In the genomic region with DNA sequence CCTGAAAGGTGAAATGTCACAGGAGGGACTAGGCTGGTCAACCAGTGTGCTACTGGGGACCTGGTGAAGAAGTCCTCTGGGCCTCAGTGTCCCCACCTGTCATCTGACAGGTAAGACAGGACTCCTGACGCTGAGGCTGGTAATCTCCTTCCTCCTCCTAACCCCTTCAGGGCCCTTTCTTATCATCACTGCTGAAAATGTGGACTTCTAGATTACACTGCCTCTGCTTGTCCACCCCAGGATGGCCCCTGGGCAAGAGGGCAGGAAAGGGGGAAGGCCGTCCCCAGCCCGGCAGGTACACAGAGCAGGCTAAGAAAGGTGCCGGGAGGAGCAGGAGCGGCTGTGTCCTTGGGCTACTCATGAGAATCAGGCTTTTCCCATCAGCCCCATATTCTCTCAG, we compare ENCODE assay signal across 23 mouse cellular contexts. TPM values are rescaled to one million over a fixed set of nuclear protein-coding genes. Genes with fewer than 3 reads are reported as not detected.
DNase-seq lines count a peak whose midpoint lies in the region; ATAC-seq lines count a peak whose summit lies in the region.
"Had no signal": no experiment of that assay in that cellular context is flagged by ENCODE, and none has a peak within 500 bp of the region (broad histone marks: within the 10 kb centered on the region; RNA-seq: fewer than 3 reads in every experiment).

No protein-coding gene starts in this region.

- DNase-seq in heart, postnatal 25 days (ENCODE audit: low spot score) = no peak
- no peak for DNase-seq in embryonic facial prominence, embryonic 10.5 days (ENCODE audit: low spot score)
- DNase-seq in adrenal gland, adult (ENCODE audit: inconsistent age in 2 of 2, low spot score in 1 of 2) = no peak
- DNase-seq: B cell, adult 2 months; cerebellum, adult 9-10 months; forebrain, postnatal 0 days; gastrocnemius, postnatal 36 days; lung, embryonic 14.5 days; lung, postnatal 4 days had no signal

- H3K4me2 ChIP-seq in heart, embryonic 13.5 days = no peak overlapping the region
- H3K4me2 ChIP-seq in intestine, embryonic 16.5 days (ENCODE audit: low read depth, low read length) = no peak overlapping the region
- H3K4me2 ChIP-seq in liver, embryonic 15.5 days = peak overlapping the region; percentile 57
- H3K4me2 ChIP-seq: hindbrain, embryonic 12.5 days; kidney, embryonic 15.5 days; limb, embryonic 12.5 days; lung, embryonic 14.5 days; neural tube, embryonic 13.5 days had no signal

- H3K9me3 ChIP-seq in heart, embryonic 13.5 days = no peaks in the 10 kb centered on the region
- H3K9me3 ChIP-seq in embryonic facial prominence, embryonic 10.5 days = no peaks in the 10 kb centered on the region
- H3K9me3 ChIP-seq in intestine, embryonic 16.5 days (ENCODE audit: control insufficient read depth, low read length) = no peaks in the 10 kb centered on the region
- no peaks in the 10 kb centered on the region for H3K9me3 ChIP-seq in liver, embryonic 15.5 days (replicated peaks)
- H3K9me3 ChIP-seq: hindbrain, embryonic 12.5 days; kidney, embryonic 15.5 days; limb, embryonic 12.5 days; neural tube, embryonic 13.5 days had no signal

- intact Hi-C loops in heart, postnatal 25 days (cut with DNase I) = no loop called here

- no peak overlapping the region for H3K9ac ChIP-seq in heart, embryonic 13.5 days
- no peak overlapping the region for H3K9ac ChIP-seq in intestine, embryonic 16.5 days (ENCODE audit: low read depth, low read length)
- peak overlapping the region; percentile 51 for H3K9ac ChIP-seq in liver, embryonic 15.5 days
- H3K9ac ChIP-seq: forebrain, postnatal 0 days; hindbrain, embryonic 12.5 days; kidney, embryonic 15.5 days; limb, embryonic 12.5 days; lung, embryonic 14.5 days; neural tube, embryonic 13.5 days had no signal

- WGBS in heart, embryonic 13.5 days = 67% methylated on average over 5 of the region's 5 CpGs
- 86% methylated on average over 5 of the region's 5 CpGs for WGBS in embryonic facial prominence, embryonic 10.5 days
- WGBS in intestine, embryonic 16.5 days = 66% methylated on average over 5 of the region's 5 CpGs
- 37% methylated on average over 5 of the region's 5 CpGs for WGBS in liver, embryonic 15.5 days (ENCODE audit: insufficient replicate concordance)

- no peaks in the 10 kb centered on the region for H3K36me3 ChIP-seq in heart, embryonic 13.5 days
- H3K36me3 ChIP-seq in embryonic facial prominence, embryonic 10.5 days (replicated peaks) = no peaks in the 10 kb centered on the region
- H3K36me3 ChIP-seq in intestine, embryonic 16.5 days (ENCODE audit: control insufficient read depth, insufficient read depth, low read length) = no peaks in the 10 kb centered on the region
- no peaks in the 10 kb centered on the region for H3K36me3 ChIP-seq in liver, embryonic 15.5 days (replicated peaks)
- H3K36me3 ChIP-seq: hindbrain, embryonic 12.5 days; kidney, embryonic 15.5 days; limb, embryonic 12.5 days; neural tube, embryonic 13.5 days had no signal

- ATAC-seq in heart, embryonic 13.5 days (ENCODE audit: extremely low read depth, insufficient number of reproducible peaks, low FRiP score, low TSS enrichment) = no peak
- ATAC-seq in intestine, embryonic 16.5 days = peak; percentile 35
- ATAC-seq in liver, embryonic 15.5 days (ENCODE audit: insufficient read depth) = peak; percentile 93
- no peak for ATAC-seq in granulocyte monocyte progenitor cell, adult 5-6 weeks (replicated peaks; ENCODE audit: poor library complexity, severe bottlenecking)
- ATAC-seq in inflammation-experienced regulatory T-cells, adult 6 months = no peak
- ATAC-seq: forebrain, postnatal 0 days had no signal

- peaks cover 72% of the 10 kb centered on the region for H3K4me1 ChIP-seq in heart, embryonic 13.5 days
- peaks cover 46% of the 10 kb centered on the region for H3K4me1 ChIP-seq in embryonic facial prominence, embryonic 10.5 days
- H3K4me1 ChIP-seq in intestine, embryonic 16.5 days (ENCODE audit: control insufficient read depth, insufficient read depth, low read length) = peaks cover 26% of the 10 kb centered on the region
- H3K4me1 ChIP-seq in liver, embryonic 15.5 days (replicated peaks) = peaks cover 94% of the 10 kb centered on the region

- 0 out of 2 replicates have a peak overlapping the region, but pooled peaks have one; percentile 5 for H3K27ac ChIP-seq in heart, embryonic 13.5 days (replicated peaks)
- peak overlapping the region; percentile 44; the same call in 1 of the 2 replicates for H3K27ac ChIP-seq in embryonic facial prominence, embryonic 10.5 days (replicated peaks)
- 0 out of 2 replicates have a peak overlapping the region, but pooled peaks have one; percentile 5 for H3K27ac ChIP-seq in intestine, embryonic 16.5 days (ENCODE audit: low read length)
- peak overlapping the region; percentile 88 for H3K27ac ChIP-seq in liver, embryonic 15.5 days (replicated peaks)
- H3K27ac ChIP-seq: hindbrain, embryonic 12.5 days; kidney, embryonic 15.5 days; limb, embryonic 12.5 days; neural tube, embryonic 13.5 days had no signal

- H3K27me3 ChIP-seq in heart, embryonic 13.5 days (replicated peaks) = no peaks in the 10 kb centered on the region
- no peaks in the 10 kb centered on the region for H3K27me3 ChIP-seq in embryonic facial prominence, embryonic 10.5 days (replicated peaks; ENCODE audit: low read depth, poor library complexity, severe bottlenecking)
- H3K27me3 ChIP-seq in intestine, embryonic 16.5 days (replicated peaks; ENCODE audit: control insufficient read depth, insufficient read depth, low read length) = no peaks in the 10 kb centered on the region
- 0 out of 2 replicates have a peak, but pooled peaks cover under 1% of the 10 kb centered on the region for H3K27me3 ChIP-seq in liver, embryonic 15.5 days
- H3K27me3 ChIP-seq: kidney, embryonic 15.5 days; limb, embryonic 12.5 days; neural tube, embryonic 13.5 days had no signal

- no peak overlapping the region for H3K4me3 ChIP-seq in heart, embryonic 13.5 days
- H3K4me3 ChIP-seq in embryonic facial prominence, embryonic 10.5 days = no peak overlapping the region
- H3K4me3 ChIP-seq in intestine, embryonic 16.5 days (ENCODE audit: low read length) = no peak overlapping the region
- H3K4me3 ChIP-seq in liver, embryonic 15.5 days (replicated peaks) = peak overlapping the region; percentile 17
- H3K4me3 ChIP-seq: hindbrain, embryonic 12.5 days; kidney, embryonic 15.5 days; limb, embryonic 12.5 days; neural tube, embryonic 13.5 days had no signal

RNA-seq across cellular contexts. Expression of gene Lctl, which starts 46.3 kb away (rescaled TPM):
- not detected in 2 replicates for polyA plus RNA-seq in heart, embryonic 13.5 days (2015; fragmentation: Nextera tagmentation; extraction: Ambion mirVana)
- not detected for total RNA-seq in heart, postnatal 25 days (2021)
- polyA plus RNA-seq in embryonic facial prominence, embryonic 10.5 days (2016; fragmentation: Nextera tagmentation; extraction: Ambion mirVana) = 0.11 TPM in 1 of 2 replicates, not detected in the other
- polyA plus RNA-seq in intestine, embryonic 16.5 days (2015; fragmentation: Nextera tagmentation; extraction: Ambion mirVana) = 0.15 and 0.40 TPM in 2 replicates
- not detected in 2 replicates for polyA plus RNA-seq in liver, embryonic 15.5 days (2015; fragmentation: Nextera tagmentation; extraction: Ambion mirVana)
- not detected in 2 replicates for total RNA-seq in granulocyte monocyte progenitor cell, adult 5-6 weeks (2014; fragmentation: Nextera tagmentation)
- total RNA-seq in granulocyte monocyte progenitor cell, adult 5-6 weeks (2017) = 0.15 and 0.39 TPM in 2 replicates
- not detected for polyA plus RNA-seq in inflammation-experienced regulatory T-cells, adult 6 months (2017; shearing (Covaris generic))
- total RNA-seq: forebrain, postnatal 0 days; gastrocnemius, postnatal 36 days; layer of hippocampus, postnatal 25 days; left cerebral cortex, postnatal 10 days had no signal
- polyA plus RNA-seq: embryonic facial prominence, embryonic 11.5 days; forebrain, postnatal 0 days; heart, embryonic 16.5 days; hindbrain, embryonic 12.5 days; intestine, embryonic 14.5 days; limb, embryonic 12.5 days; neural tube, embryonic 13.5 days had no signal

RNA-seq across cellular contexts. Expression of gene Smad6, which starts 48.8 kb away (rescaled TPM):
- polyA plus RNA-seq in heart, embryonic 13.5 days (2015; fragmentation: Nextera tagmentation; extraction: Ambion mirVana) = 18.5 and 19.3 TPM in 2 replicates
- 10 to 100 TPM in 1 of 2 experiments, 1 to 10 TPM in 1; 9.8 to 13.6 TPM for total RNA-seq in heart, postnatal 25 days (2021)
- 7.2 and 7.3 TPM in 2 replicates for polyA plus RNA-seq in embryonic facial prominence, embryonic 10.5 days (2016; fragmentation: Nextera tagmentation; extraction: Ambion mirVana)
- 3.9 and 8.1 TPM in 2 replicates for polyA plus RNA-seq in intestine, embryonic 16.5 days (2015; fragmentation: Nextera tagmentation; extraction: Ambion mirVana)
- polyA plus RNA-seq in liver, embryonic 15.5 days (2015; fragmentation: Nextera tagmentation; extraction: Ambion mirVana) = 2.3 and 2.9 TPM in 2 replicates
- 0.56 and 1.4 TPM in 2 replicates for total RNA-seq in granulocyte monocyte progenitor cell, adult 5-6 weeks (2014; fragmentation: Nextera tagmentation)
- 1.3 and 1.7 TPM in 2 replicates for total RNA-seq in granulocyte monocyte progenitor cell, adult 5-6 weeks (2017)
- polyA plus RNA-seq in inflammation-experienced regulatory T-cells, adult 6 months (2017; shearing (Covaris generic)) = not detected

Comparison
In these comparisons a context has a peak if more than half of its experiments do, and no peak if none do; other contexts are left out.
1. ATAC-seq: peak in intestine, embryonic 16.5 days (single experiment) and liver, embryonic 15.5 days (single experiment); none in heart, embryonic 13.5 days (single experiment), granulocyte monocyte progenitor cell, adult 5-6 weeks (single experiment) and inflammation-experienced regulatory T-cells, adult 6 months (single experiment).
2. H3K27ac ChIP-seq: peak in every context shown above with its lines; median percentile 88 in liver, embryonic 15.5 days; 44 in embryonic facial prominence, embryonic 10.5 days; 5 in heart, embryonic 13.5 days; 5 in intestine, embryonic 16.5 days.